Mouse (Mus musculus) thymus, postnatal 4 days (tissue): ENCODE measurements around the gene Pacs2.

Experiments
- DNase-seq: peaks from one replicate; pipeline ENCODE4 v3.0.0; 2021

The Pacs2 gene

DNA sequence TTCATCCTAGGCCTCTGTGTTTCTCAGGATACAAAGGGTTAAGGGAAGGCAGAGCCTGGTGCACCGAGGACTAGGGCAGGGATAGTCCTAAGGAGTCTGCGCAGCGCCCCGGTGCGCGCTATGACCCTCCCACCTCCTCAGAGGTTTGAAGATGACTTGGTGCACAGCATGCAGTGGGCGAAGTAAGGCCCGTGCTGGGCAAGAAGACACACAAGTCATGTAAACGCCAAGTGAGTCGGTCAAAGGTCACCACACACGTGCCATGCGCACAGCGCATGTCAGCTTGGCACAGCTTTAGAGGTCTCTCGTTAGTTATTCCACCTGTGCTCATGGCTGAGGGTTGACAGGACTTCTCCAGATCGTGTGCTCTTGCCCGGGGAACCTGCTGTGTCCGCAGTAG, 75.7 kb downstream of the Pacs2 start:
- DNase-seq, result no peak

DNA sequence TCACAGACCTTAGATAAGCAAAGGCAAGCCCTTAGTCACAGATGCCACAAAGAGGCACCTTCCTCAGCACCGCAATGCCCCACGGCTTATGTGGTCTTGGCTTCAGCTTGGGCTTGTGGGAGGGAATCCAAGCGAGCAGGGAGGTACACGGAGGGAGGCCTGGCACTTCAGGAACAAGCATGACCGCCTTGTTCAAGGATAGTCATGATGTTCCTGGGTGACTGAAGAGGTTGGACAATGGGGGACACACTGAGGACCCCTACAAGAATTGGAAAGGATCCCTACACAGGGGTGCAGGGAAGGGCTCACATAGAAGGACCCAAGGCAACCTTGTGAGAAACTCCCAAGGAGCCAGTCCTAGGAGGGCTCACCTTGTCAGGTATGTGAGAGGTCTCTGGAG, 82.7 kb downstream of the Pacs2 start:
- DNase-seq, result no peak

DNA sequence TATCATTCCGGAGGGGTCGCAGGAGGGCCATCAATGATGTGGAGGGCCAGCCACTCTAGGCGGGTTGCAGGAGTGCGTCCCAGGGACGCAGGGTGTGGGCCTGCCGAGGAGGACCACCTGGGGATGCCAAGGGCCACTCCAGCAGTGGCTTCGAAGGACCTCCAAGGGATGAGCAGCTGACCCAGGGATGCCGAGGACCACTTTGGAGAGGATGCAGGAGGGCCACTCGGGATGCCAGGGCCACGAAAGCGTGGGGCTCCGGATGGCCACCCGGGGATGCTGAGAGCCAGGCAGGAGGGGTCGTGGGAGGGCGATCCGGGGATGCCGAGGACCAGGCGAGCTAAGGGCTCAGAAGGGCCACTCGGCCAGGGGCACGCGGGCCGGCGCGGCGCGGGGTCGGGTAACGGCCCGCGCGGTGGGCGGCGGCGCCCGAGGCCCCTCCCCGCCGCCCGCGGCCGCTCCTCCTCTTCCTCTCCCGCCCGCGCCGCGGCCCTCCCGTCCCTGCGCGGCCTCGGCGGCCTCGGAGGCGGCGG, 83.5 kb downstream of the Pacs2 start, which contains the start of gene Mta1:
Gene Mta1 (plus strand): TSS at position 530 of the 533 bp plus-strand sequence.
- DNase-seq, result peak; percentile 82

DNA sequence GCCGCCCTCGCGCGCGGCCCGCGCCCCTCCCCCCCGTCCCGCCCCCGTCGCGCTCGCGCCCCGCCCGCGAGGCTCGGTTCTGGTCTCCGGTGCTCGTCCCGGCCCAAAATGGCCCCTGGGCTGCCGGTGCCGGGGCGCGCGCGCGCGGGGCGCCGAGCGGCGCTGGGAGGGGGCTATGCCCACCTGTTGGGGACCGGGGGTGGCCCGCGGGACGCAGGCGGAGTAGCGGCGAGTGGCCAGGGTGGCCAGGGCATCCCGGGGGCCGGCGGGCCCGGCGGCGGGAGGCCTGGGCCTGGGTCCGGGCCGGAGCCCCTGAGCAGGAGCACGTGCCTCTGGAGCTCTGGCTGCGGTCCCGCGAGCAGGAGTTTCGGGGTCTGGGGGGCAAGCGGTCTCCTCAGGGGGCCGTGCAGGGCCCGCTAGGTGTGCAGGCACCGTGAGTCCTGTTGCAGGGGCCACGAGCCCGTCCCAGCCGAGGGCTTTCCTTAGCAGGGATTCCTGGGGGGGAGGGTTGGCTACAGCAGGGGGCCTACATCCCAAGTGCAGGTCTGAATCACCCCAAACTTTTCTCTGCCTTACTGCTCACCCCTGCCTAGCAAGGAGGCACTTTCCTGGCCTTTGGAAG, 84.3 kb downstream of the Pacs2 start:
- DNase-seq, result peak; percentile 58

DNA sequence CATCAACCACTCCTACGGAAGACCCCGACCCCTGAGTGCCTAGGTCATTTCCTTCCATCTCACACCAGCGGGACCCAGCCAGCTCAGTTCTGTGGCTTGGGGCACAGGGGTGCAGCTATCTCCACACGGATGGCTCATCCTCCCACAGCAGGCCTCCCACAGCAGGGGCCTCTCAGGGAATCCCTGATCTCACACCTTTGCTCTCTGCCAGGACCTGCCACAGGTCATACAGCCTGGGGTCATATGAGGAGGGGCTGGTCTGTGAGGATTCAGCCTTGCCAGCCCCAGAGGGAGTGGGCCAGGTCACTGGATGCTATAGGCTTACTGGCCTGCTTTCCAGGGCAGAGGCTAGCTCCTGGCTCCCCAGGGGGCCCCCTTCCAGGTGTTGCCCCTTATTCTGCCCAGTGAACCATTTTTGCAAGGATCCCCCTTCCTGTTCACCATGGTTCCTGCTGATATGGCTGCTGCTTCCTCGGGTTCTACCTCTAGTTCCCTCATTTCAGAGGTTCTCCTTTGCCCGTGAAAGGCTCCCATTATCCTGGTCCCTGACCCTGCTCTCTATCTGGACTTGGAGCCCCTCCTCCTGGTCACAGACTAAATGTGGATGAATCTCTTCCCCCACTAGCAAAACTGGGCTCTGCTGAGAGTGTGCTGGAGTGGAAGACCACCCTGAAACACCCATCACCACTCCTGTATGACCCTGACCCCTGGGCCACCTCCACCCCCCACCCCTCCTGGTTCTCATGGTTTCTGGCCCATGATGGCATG, 85.3 kb downstream of the Pacs2 start:
- peak; percentile 30 for DNase-seq

DNA sequence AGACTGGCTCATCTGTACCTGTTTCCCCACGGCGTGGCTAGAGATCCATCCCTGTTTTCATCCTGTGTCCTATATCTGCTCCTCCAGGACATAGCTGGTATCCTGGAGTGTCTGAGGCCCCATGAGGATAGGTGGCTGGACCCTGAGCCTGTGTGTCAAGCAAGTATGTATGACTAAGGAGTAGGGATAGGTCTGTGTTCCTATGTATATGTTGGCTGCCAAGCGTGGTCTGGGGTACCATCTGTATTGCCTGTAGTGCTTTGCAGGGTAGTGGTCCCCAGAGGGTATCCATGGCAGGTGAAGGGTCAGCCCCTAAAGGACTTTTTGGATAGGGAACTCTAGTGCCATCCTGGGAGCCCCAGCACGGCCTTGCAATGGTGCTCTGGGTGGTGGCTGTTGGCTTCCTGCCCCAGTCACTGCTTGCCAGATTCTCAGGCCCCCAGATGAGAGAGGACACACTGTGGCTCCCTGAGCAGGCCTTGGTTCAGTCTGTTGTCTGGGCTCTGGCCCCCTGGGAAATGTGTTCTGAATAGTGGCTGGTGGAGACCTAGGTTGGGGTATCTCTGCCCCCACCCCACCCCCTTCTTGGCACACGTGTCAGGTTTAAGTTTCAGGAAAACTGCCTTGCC, 86.3 kb downstream of the Pacs2 start:
- DNase-seq, result peak; percentile 35

DNA sequence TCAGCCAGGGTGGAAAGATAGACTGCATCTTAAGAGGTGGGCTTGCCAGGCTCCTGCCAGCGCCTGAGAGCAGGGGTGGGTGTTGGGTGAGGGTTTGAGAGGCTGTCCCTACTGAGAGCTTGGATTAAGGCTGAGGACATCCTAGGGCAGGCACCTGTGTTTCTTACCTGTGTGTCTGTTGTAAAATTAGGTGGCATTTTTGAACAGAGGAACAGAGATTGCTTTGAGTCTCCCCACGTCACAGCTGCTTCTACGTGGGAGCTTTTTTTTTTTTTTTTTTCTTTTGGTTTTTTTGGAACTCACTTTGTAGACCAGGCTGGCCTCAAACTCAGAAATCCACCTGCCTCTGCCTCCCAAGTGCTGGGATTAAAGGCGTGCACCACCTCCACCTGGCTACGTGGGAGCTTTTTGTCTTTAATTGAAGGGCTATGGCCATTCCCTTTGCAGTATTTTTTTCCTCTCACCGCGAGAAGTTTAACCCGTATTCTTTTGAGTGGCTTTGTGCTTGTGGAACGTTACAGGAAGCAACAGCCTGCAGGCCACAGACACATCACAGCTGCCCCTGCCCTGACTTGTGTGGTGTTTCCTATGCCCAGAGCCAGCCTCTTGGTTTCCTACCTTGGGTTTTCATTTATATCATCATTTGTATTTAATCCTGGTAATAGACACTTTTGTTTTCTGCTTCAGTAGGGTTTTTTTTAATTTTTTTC, 87.1 kb downstream of the Pacs2 start:
- DNase-seq, result no peak

DNA sequence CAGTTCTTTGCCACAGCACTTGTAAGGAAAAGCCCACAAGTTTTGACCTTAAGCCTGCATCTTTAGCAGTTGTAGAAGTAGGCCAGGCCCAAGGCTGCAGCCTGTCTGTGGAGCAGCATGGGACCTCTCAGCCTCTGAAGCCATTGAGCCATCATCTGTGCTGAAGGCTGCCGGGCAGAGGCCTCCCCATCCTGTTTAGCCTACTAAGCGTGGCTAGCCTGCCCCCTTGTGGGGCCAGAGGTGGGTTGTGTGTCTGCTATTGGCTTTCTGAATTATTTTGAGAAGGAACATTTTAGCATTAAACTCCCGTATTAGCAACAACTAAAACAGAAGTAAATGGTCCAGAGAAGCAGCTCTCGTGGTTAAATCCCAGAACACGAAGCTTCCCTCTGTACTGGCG, 88.2 kb downstream of the Pacs2 start:
- DNase-seq, result peak; percentile 83

DNA sequence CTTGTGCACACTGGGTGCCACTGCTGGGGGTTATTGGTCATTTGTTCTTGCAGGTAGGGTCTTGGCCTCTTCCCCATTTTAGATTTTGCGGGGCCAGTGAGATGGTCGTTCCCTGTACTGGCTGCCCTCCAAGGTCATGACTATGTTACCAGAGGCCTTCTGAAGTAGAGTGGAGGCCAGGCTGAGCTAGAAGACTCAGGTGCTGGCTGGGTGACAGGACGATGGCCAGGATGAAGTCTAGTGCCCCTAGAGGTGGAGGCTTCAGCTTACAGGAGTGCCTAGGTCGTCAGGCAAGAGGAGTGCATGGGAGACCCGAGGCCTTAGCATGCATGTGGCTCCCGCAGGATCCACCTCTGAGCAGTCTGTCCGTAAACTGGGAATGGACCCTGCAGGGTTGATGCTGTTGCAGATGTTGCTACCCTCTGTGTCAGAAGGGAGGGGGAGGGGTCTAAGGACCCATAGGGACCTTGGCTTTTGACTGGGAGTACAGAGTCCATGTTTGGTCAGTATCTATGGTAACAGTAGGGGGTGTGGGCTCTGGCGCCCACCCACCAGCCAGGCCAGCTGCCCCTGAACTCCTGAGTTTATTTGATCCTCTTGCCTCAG, 89.6 kb downstream of the Pacs2 start:
- DNase-seq, result peak; percentile 50

DNA sequence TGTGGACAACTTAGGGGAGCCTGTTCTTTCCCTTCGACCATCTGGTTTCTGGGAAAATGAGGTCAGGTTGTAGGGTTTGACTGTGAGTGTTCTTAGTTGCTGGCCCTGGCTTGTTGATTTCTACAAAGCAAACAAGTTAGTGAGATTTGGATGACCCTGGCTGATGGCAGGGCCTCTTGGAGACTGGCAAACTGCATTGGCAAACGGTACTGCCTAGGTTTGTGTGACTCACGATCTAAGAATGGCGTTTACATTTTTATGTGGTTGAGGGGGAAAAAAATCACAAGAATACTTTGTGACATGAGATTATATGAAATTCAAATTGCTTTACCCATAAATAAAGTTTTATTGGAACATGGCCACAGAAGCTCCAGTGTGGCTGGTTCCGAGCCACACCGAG, 92.1 kb downstream of the Pacs2 start:
- no peak for DNase-seq

DNA sequence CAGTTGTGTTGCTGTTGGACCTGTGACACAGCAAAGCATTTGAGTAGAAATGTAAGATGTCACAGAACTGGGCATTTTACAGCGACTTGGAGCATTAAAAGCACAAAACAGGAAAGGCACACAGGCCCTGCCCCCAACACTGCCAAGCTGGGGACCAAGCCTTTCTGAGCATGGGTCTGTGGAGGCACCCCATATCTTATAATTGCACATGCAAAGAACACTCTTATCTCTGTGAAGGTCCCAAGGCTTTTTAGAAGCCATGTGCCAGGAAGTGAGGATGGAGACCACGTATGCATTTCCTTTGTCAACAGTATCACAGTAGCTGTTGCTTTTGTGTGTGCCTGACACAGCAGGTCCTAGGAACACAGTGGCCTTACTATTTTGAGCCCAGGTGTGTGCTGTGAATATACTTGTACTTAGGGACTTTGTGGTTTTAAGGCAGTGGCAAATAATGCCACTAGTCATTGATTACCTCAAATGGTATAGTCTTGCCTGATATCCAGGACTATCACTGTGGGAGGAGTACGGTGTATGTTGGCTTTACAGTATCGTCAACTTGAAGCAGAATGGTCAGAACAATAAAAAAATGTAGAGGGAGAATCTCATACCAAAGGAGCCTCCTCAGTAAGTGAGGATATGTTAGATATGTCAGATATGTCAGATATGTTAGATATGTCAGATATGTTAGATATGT, 93.3 kb downstream of the Pacs2 start:
- DNase-seq, result no peak

DNA sequence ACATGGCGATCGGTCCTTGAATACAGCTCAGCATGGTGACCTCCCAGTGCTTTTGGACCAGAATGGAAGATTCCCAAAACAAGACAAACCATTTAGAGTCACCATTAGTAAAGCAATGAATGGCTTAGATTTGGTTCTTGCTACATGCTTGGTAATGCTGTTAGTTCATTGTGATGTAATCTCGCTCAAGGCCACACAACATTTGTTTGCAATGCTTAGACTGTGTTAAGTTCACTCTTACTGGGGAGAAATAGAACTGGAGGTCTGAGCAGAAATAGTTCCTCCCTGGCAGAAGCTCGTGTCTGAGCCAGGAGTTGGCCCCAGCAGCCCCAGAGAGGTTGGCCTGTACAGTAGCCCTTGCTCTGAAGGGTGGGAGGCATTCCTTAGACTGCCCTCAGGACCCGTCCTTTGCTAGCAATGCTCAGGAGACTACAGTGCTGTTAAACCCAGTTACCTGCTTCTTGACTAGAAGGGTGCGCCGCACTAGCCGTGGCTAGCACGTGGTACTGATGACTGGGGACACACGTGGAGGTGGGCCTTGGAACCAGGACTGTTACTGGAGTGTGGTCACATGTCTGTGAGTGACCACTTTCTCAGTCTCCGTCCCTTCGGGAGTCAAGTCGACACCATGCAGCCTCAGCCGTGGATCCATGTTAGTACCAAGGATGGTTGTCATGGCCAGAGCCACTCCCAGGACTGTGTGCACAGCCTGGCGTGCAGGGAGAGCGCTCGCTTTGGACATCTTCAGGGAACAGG, 94.4 kb downstream of the Pacs2 start:
- DNase-seq, result no peak

DNA sequence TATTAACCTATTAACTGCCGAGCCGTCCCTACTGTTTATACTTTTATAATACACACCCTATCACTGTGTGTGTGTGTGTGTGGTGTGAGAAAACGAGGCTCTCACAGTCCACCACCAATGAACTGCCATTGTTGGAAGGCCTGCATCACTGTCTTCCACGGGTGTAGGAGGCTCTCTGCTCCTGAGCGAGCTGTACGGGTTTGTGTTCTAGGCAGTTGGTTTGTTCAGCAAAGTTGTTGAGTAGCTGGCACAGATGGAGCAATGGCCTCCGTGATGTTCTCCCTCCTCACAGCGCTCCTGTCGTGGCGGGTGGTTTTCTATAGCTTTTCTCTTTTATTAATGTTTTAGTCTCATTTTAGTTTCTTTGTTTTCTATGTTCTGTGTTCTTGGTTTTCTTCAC, 95.5 kb downstream of the Pacs2 start:
- no peak for DNase-seq

DNA sequence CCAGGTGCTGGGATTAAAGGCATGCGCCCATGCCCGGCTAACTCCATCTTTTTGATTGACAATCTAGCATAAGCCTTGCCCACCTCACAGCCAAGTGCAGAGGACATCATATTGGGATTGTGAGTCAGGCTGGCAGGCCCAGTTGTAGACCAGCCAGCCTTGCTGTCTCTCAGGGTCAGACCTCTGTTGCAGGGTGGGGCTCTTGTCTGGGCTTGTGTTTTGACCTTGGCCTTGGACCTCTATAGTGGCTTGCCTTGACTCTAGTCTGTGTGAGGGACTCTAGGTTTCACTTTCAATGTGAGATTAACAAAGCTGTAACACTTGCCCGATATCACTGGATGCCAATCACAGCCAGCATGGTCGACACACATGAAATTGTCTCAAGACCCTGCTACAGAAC, 99.8 kb downstream of the Pacs2 start:
- no peak for DNase-seq

DNA sequence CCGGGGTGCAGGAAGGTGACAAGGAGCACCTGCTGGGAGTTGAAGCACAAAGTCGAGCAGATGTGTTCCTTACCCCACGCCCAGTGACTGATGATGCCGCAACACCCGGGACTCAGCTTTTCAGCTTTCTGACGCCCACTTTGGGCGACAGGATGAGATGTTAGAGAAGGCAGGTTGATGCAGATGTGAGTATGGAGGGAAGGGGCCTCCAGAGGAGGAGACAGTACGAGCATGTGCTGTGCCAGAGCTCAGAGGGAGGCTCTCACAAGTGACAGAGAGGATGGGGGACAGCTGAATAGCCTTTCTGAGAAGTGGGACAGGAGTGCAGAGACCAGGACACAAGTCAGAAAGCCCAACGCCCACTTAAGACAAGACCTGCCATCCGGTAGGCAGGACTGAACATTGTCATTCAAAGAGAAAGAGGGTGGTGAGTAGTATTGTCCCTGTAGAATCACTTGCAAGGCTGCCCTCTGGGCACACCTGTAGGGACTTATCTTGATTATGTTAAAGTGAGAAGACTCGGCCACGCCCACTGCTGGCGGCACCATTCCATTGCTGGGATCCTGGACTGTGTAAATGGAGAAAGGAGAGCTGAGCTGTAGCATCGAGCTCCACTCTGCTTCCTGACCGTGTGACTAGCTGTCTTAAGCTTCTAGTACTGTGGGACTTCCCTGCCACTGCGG, 100.7 kb downstream of the Pacs2 start:
- DNase-seq, result no peak

DNA sequence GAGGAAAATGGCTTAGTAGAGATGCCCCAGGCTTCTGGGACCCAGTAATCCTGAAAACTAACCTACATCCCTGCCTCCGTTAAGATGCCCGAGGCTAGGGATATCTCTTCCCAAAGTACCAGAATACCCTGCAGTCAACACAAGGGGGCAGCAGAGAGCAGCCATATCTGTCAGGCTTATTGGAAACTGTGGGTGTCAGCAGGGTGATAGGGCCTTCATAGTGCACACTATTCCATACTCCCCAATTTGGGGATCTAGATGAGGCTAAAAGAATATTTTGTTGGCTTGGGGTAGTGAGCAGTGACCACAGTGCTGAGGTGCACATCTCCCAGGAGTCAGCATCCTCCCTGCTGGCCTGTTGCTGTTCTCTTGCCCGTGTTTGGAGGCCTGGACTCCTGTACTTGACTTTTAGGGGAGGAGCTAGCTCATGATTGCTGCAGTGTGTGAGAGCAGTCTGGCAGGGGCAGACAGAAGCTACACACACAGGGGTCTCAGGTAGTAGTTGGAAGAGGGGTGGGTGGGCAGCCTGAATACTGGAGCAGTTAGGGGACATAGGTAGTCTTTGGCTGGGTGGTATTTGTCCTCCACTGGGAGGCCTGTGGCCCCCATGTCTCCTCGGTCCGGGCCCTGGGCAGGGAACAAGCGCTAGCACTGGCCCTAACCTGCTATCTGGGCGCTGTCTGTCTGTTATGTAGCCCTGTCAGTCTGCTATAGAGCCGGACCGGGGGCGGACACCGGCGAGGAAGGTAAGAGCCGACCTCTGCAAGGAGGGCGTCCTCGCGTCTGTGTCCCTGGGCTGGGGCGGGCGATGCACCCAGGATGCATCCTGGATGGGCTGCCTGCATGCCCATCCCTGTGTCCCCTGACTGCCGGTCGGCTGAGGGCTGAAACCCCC, 105.5 kb downstream of the Pacs2 start:
- DNase-seq, result peak; percentile 87
